Mouse (Mus musculus): ENCODE measurements around the gene Ptprm. TPM values are rescaled to one million over a fixed set of nuclear protein-coding genes. Genes with fewer than 3 reads are reported as not detected.

Gene Ptprm
- polyA plus RNA-seq, 1 experiment from 2014 or later = 12.4 TPM

GRCm38 (mm10) chr17:67120863-67121262, 233.4 kb downstream of the Ptprm start:
- ATAC-seq (ENCODE audit: insufficient read depth, low FRiP score, low read depth) = no peak
- WGBS = 52% methylated on average over 5 of the region's 5 CpGs
- H3K4me3 ChIP-seq (replicated peaks) = no peak overlapping the region

GRCm38 (mm10) chr17:67118676-67119340, 235.4 kb downstream of the Ptprm start:
- no peak overlapping the region for H3K4me2 ChIP-seq
- no peaks in the 10 kb centered on the region for H3K36me3 ChIP-seq
- H3K27ac ChIP-seq = no peak overlapping the region
- no peaks in the 10 kb centered on the region; the same call in 1 of the 2 replicates for H3K4me1 ChIP-seq
- no peak overlapping the region for H3K9ac ChIP-seq
- H3K4me3 ChIP-seq (replicated peaks) = no peak overlapping the region
- no peak for ATAC-seq (ENCODE audit: insufficient read depth, low FRiP score, low read depth)
- H3K27me3 ChIP-seq (replicated peaks) = no peaks in the 10 kb centered on the region
- no peaks in the 10 kb centered on the region for H3K9me3 ChIP-seq
- WGBS = 51% methylated on average over 7 of the region's 7 CpGs

More at GRCm38 (mm10) chr17:67120863-67121262, 233.4 kb downstream of the Ptprm start:
- Histone ChIP-seq H3K27ac (no peak overlapping the region), H3K4me2 (no peak overlapping the region), H3K9me3 (no peaks in the 10 kb centered on the region), H3K36me3 (no peaks in the 10 kb centered on the region), H3K9ac (no peak overlapping the region), H3K4me1 (no peaks in the 10 kb centered on the region; the same call in 1 of the 2 replicates), H3K27me3 (replicated peaks) (no peaks in the 10 kb centered on the region)

- 57% methylated on average over 2 of the region's 2 CpGs for WGBS
- Histone ChIP-seq H3K9ac (no peak overlapping the region), H3K4me2 (no peak overlapping the region), H3K27me3 (replicated peaks) (no peaks in the 10 kb centered on the region), H3K27ac (no peak overlapping the region), H3K4me3 (replicated peaks) (no peak overlapping the region), H3K36me3 (no peaks in the 10 kb centered on the region), H3K9me3 (no peaks in the 10 kb centered on the region), H3K4me1 (no peaks in the 10 kb centered on the region)
- no peak for ATAC-seq (ENCODE audit: insufficient read depth, low FRiP score, low read depth)
Measured at GRCm38 (mm10) chr17:67114842-67115241, 239.4 kb downstream of the Ptprm start.

- Histone ChIP-seq H3K36me3 (no peaks in the 10 kb centered on the region), H3K4me2 (no peak overlapping the region), H3K27me3 (replicated peaks) (no peaks in the 10 kb centered on the region), H3K4me3 (replicated peaks) (no peak overlapping the region), H3K4me1 (no peaks in the 10 kb centered on the region), H3K27ac (no peak overlapping the region), H3K9ac (no peak overlapping the region), H3K9me3 (no peaks in the 10 kb centered on the region)
- 72% methylated on average over 3 of the region's 3 CpGs for WGBS
- no peak for ATAC-seq (ENCODE audit: insufficient read depth, low FRiP score, low read depth)
Measured at GRCm38 (mm10) chr17:67112679-67113078, 241.6 kb downstream of the Ptprm start.

GRCm38 (mm10) chr17:67106176-67106575, 248.1 kb downstream of the Ptprm start:
- Histone ChIP-seq H3K27me3 (replicated peaks) (no peaks in the 10 kb centered on the region), H3K9ac (no peak overlapping the region), H3K27ac (no peak overlapping the region), H3K9me3 (no peaks in the 10 kb centered on the region), H3K4me3 (replicated peaks) (no peak overlapping the region), H3K4me1 (no peaks in the 10 kb centered on the region), H3K36me3 (no peaks in the 10 kb centered on the region), H3K4me2 (no peak overlapping the region)
- WGBS = 89% methylated on average over 2 of the region's 2 CpGs
- ATAC-seq (ENCODE audit: insufficient read depth, low FRiP score, low read depth) = no peak

- Histone ChIP-seq H3K9me3 (no peaks in the 10 kb centered on the region), H3K27ac (no peak overlapping the region), H3K36me3 (no peaks in the 10 kb centered on the region), H3K9ac (no peak overlapping the region), H3K4me1 (no peaks in the 10 kb centered on the region), H3K4me2 (no peak overlapping the region), H3K4me3 (replicated peaks) (no peak overlapping the region), H3K27me3 (replicated peaks) (no peaks in the 10 kb centered on the region)
- ATAC-seq (ENCODE audit: insufficient read depth, low FRiP score, low read depth) = no peak
- WGBS = 69% methylated on average over 6 of the region's 6 CpGs
Measured at GRCm38 (mm10) chr17:67102051-67102450, 252.2 kb downstream of the Ptprm start.

GRCm38 (mm10) chr17:67090997-67091396, 263.3 kb downstream of the Ptprm start:
- WGBS = 63% methylated on average over 5 of the region's 5 CpGs
- H3K27ac ChIP-seq = no peak overlapping the region
- H3K4me3 ChIP-seq (replicated peaks) = no peak overlapping the region
- H3K9ac ChIP-seq = no peak overlapping the region
- no peak overlapping the region for H3K4me2 ChIP-seq
- no peaks in the 10 kb centered on the region for H3K27me3 ChIP-seq (replicated peaks)
- H3K9me3 ChIP-seq = no peaks in the 10 kb centered on the region
- H3K4me1 ChIP-seq = no peaks in the 10 kb centered on the region
- no peak for ATAC-seq (ENCODE audit: insufficient read depth, low FRiP score, low read depth)
- H3K36me3 ChIP-seq = no peaks in the 10 kb centered on the region

- Histone ChIP-seq H3K9ac (no peak overlapping the region), H3K27ac (no peak overlapping the region), H3K36me3 (no peaks in the 10 kb centered on the region), H3K27me3 (replicated peaks) (no peaks in the 10 kb centered on the region), H3K9me3 (no peaks in the 10 kb centered on the region), H3K4me1 (no peaks in the 10 kb centered on the region), H3K4me2 (no peak overlapping the region), H3K4me3 (replicated peaks) (no peak overlapping the region)
- 72% methylated on average over 7 of the region's 7 CpGs for WGBS
- no peak for ATAC-seq (ENCODE audit: insufficient read depth, low FRiP score, low read depth)
Measured at GRCm38 (mm10) chr17:67090153-67090552, 264.1 kb downstream of the Ptprm start.

- WGBS = 70% methylated on average over 3 of the region's 3 CpGs
Measured at GRCm38 (mm10) chr17:67089611-67090010, 264.6 kb downstream of the Ptprm start.

GRCm38 (mm10) chr17:67087585-67087984, 266.7 kb downstream of the Ptprm start:
- ATAC-seq (ENCODE audit: insufficient read depth, low FRiP score, low read depth) = no peak

More at GRCm38 (mm10) chr17:67089611-67090010, 264.6 kb downstream of the Ptprm start:
- no peak overlapping the region for H3K9ac ChIP-seq
- H3K4me3 ChIP-seq (replicated peaks) = no peak overlapping the region
- H3K4me1 ChIP-seq = no peaks in the 10 kb centered on the region
- no peak for ATAC-seq (ENCODE audit: insufficient read depth, low FRiP score, low read depth)
- H3K27me3 ChIP-seq (replicated peaks) = no peaks in the 10 kb centered on the region
- no peaks in the 10 kb centered on the region for H3K9me3 ChIP-seq
- H3K4me2 ChIP-seq = no peak overlapping the region
- no peak overlapping the region for H3K27ac ChIP-seq
- H3K36me3 ChIP-seq = no peaks in the 10 kb centered on the region

GRCm38 (mm10) chr17:67086811-67087210, 267.4 kb downstream of the Ptprm start:
- WGBS = 78% methylated on average over 2 of the region's 2 CpGs
- no peak overlapping the region for H3K4me3 ChIP-seq (replicated peaks)
- no peaks in the 10 kb centered on the region for H3K27me3 ChIP-seq (replicated peaks)
- H3K36me3 ChIP-seq = no peaks in the 10 kb centered on the region
- no peak for ATAC-seq (ENCODE audit: insufficient read depth, low FRiP score, low read depth)
- H3K27ac ChIP-seq = no peak overlapping the region
- H3K4me1 ChIP-seq = no peaks in the 10 kb centered on the region
- no peak overlapping the region for H3K4me2 ChIP-seq
- no peaks in the 10 kb centered on the region for H3K9me3 ChIP-seq
- H3K9ac ChIP-seq = no peak overlapping the region

More at GRCm38 (mm10) chr17:67087585-67087984, 266.7 kb downstream of the Ptprm start:
- no peak overlapping the region for H3K4me2 ChIP-seq
- no peaks in the 10 kb centered on the region for H3K9me3 ChIP-seq
- no peak overlapping the region for H3K27ac ChIP-seq
- H3K27me3 ChIP-seq (replicated peaks) = no peaks in the 10 kb centered on the region
- no peak overlapping the region for H3K4me3 ChIP-seq (replicated peaks)
- H3K36me3 ChIP-seq = no peaks in the 10 kb centered on the region
- WGBS = 60% methylated on average over 5 of the region's 5 CpGs
- no peaks in the 10 kb centered on the region for H3K4me1 ChIP-seq
- H3K9ac ChIP-seq = no peak overlapping the region

- WGBS = 54% methylated on average over 4 of the region's 4 CpGs
- ATAC-seq (ENCODE audit: insufficient read depth, low FRiP score, low read depth) = no peak
- H3K9ac ChIP-seq = no peak overlapping the region
Measured at GRCm38 (mm10) chr17:67084501-67084900, 269.8 kb downstream of the Ptprm start.

GRCm38 (mm10) chr17:67084093-67084492, 270.2 kb downstream of the Ptprm start:
- Histone ChIP-seq H3K4me2 (no peak overlapping the region), H3K27ac (no peak overlapping the region), H3K4me1 (no peaks in the 10 kb centered on the region), H3K27me3 (replicated peaks) (no peaks in the 10 kb centered on the region), H3K4me3 (replicated peaks) (no peak overlapping the region), H3K9me3 (no peaks in the 10 kb centered on the region), H3K9ac (no peak overlapping the region), H3K36me3 (no peaks in the 10 kb centered on the region)
- no peak for ATAC-seq (ENCODE audit: insufficient read depth, low FRiP score, low read depth)
- WGBS = 73% methylated on average over 5 of the region's 5 CpGs

More at GRCm38 (mm10) chr17:67084501-67084900, 269.8 kb downstream of the Ptprm start:
- Histone ChIP-seq H3K4me3 (replicated peaks) (no peak overlapping the region), H3K9me3 (no peaks in the 10 kb centered on the region), H3K27ac (no peak overlapping the region), H3K4me1 (no peaks in the 10 kb centered on the region), H3K4me2 (no peak overlapping the region), H3K36me3 (no peaks in the 10 kb centered on the region), H3K27me3 (replicated peaks) (no peaks in the 10 kb centered on the region)

Data from stomach, embryonic 15.5 days (tissue).